Mouse (Mus musculus) spleen, adult 2 months (tissue): Measurements from ENCODE around the gene Bcl2l11. TPM values are rescaled to one million over a fixed set of nuclear protein-coding genes. Genes with fewer than 3 reads are reported as not detected.

ENCODE experiments used
- DNase-seq, 2 experiments: peaks; one replicate each; pipeline versions ENCODE4 v3.0.0 to v3.0.0-alpha.2; 2012 to 2021; ENCODE audit warnings: low spot score in 2 of 2, low read depth in 1 of 2
- H3K27ac ChIP-seq: fragments of 200-500 bp; 2 replicates; pipeline ENCODE4 v1.5.1; 2012; ENCODE audit warnings: low read length, inconsistent platforms; ENCODE audit not compliant: insufficient read depth
- H3K27me3 ChIP-seq: fragments of 200-500 bp; 2 replicates; pipeline ENCODE4 v1.6.1; 2012; ENCODE audit warnings: mild to moderate bottlenecking, moderate library complexity, low read length, inconsistent platforms; ENCODE audit not compliant: control insufficient read depth, insufficient read depth
- H3K36me3 ChIP-seq: fragments of 200-500 bp; 2 replicates; pipeline ENCODE4 v1.6.1; 2012; ENCODE audit warnings: mild to moderate bottlenecking, low read length, inconsistent platforms; ENCODE audit not compliant: control insufficient read depth, insufficient read depth
- H3K4me1 ChIP-seq: fragments of 200-500 bp; 2 replicates; pipeline ENCODE4 v1.6.1; 2011; ENCODE audit warnings: inconsistent platforms; ENCODE audit not compliant: control insufficient read depth, insufficient read depth, insufficient read length
- H3K4me3 ChIP-seq: fragments of 200-500 bp; 2 replicates; pipeline ENCODE4 v1.5.1; 2011; ENCODE audit warnings: mild to moderate bottlenecking, inconsistent platforms; ENCODE audit not compliant: insufficient read depth, insufficient read length; ENCODE audit errors: extremely low read depth
- CTCF ChIP-seq: fragments of 200-500 bp; IDR thresholded peaks from 2 replicates; pipeline ENCODE4 v1.5.1; 2011; ENCODE audit warnings: mild to moderate bottlenecking, inconsistent platforms; ENCODE audit not compliant: insufficient read depth, insufficient read length, insufficient replicate concordance; ENCODE audit errors: extremely low read depth
- POLR2A ChIP-seq: fragments of 200-500 bp; IDR thresholded peaks from 2 replicates; pipeline ENCODE4 v1.6.1; 2011; ENCODE audit warnings: low read depth, low read length, inconsistent platforms
- WGBS: fragments of 180-500 bp; shearing (Covaris S2); methylation state at CpG from one replicate; pipeline ENCODE4 v1.1.7; 2018; 5-methylcytosine and 5-hydroxymethylcytosine counted together
- polyA plus RNA-seq: library from polyadenylated mRNA; depleted of rRNA; stranded (reverse); fragments of >200 nt; gene quantifications from 2 replicates; pipeline ENCODE4 v1.2.3, GENCODE M21; 2012

The Bcl2l11 gene
- polyA plus RNA-seq, 1 experiment, result 21.6 TPM

DNA sequence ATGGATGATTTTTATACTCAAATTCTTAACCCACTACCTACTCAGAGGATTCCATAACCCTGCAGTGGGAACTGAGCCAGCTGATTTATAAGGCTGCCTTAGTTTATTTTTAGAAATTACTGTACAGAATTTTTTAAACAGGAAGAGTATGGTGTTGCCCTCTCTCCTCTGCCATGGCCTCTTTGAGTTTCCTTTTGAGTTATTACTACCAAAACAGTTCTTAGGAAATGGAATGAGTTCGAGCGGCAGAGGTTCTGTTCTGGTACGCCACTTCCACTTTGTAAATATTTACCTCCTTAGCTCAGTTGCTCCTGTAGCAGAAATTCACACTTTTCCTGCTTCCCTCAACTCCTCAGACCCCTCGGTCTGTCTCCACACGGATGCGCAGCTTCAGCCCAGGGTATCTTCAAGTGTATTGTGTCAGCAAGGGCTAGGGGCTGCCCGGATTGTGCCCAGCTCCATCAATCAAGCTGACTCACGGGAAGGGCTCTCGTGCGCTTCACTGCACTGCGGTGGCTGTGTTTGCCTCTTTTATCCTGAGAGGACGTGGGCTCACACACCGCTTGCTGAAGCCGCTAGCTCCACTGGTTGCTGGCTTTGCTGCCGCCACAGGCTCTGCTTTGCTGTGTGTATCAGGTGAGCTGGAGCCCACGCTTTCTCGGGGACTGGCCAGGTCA, 33.0 kb downstream of the Bcl2l11 start:
- Histone ChIP-seq H3K36me3 (peaks cover 10% of the 10 kb centered on the region), H3K27me3 (no peaks in the 10 kb centered on the region), H3K4me3 (no peak overlapping the region), H3K27ac (no peak overlapping the region), H3K4me1 (peaks cover 12% of the 10 kb centered on the region; the same call in 1 of the 2 replicates)
- no peak for TF ChIP-seq POLR2A
- no peak for TF ChIP-seq CTCF
- DNase-seq, result no peak
- WGBS, result 37% methylated on average over 17 of the region's 17 CpGs

- no peak for DNase-seq
- WGBS, result 53% methylated on average over 7 of the region's 7 CpGs
Measured at GRCm38 (mm10) chr2:128159619-128160125, 33.8 kb downstream of the Bcl2l11 start.

DNA sequence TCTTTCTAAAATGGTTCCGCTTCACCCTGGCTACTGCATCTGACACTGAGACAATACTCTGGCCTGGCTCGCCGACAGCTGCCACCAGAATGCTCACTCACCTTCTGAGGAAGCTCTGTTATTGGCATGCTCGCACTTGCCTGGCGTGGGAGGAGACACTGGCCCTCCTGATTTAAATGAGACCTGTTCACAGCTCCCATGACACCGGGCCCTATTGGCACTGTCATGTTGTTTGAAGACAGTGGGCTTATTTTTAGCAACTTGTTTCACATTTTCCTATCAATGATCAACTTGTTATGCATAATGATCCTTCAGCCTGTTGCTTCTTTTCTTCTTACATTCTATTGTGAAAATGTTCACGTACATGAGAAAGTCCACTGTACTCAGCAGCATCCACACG, 37.3 kb downstream of the Bcl2l11 start:
- WGBS, result 84% methylated on average over 8 of the region's 8 CpGs
- DNase-seq, result no peak
- Histone ChIP-seq H3K27ac (no peak overlapping the region), H3K36me3 (peaks cover 9% of the 10 kb centered on the region), H3K27me3 (no peaks in the 10 kb centered on the region), H3K4me3 (no peak overlapping the region), H3K4me1 (peaks cover 5% of the 10 kb centered on the region; the same call in 1 of the 2 replicates)
- TF ChIP-seq CTCF, result no peak
- TF ChIP-seq POLR2A, result no peak

More at GRCm38 (mm10) chr2:128159619-128160125, 33.8 kb downstream of the Bcl2l11 start:
- Histone ChIP-seq H3K27ac (no peak overlapping the region), H3K27me3 (no peaks in the 10 kb centered on the region), H3K4me3 (no peak overlapping the region), H3K36me3 (peaks cover 10% of the 10 kb centered on the region), H3K4me1 (peaks cover 12% of the 10 kb centered on the region; the same call in 1 of the 2 replicates)
- no peak for TF ChIP-seq CTCF
- no peak for TF ChIP-seq POLR2A

DNA sequence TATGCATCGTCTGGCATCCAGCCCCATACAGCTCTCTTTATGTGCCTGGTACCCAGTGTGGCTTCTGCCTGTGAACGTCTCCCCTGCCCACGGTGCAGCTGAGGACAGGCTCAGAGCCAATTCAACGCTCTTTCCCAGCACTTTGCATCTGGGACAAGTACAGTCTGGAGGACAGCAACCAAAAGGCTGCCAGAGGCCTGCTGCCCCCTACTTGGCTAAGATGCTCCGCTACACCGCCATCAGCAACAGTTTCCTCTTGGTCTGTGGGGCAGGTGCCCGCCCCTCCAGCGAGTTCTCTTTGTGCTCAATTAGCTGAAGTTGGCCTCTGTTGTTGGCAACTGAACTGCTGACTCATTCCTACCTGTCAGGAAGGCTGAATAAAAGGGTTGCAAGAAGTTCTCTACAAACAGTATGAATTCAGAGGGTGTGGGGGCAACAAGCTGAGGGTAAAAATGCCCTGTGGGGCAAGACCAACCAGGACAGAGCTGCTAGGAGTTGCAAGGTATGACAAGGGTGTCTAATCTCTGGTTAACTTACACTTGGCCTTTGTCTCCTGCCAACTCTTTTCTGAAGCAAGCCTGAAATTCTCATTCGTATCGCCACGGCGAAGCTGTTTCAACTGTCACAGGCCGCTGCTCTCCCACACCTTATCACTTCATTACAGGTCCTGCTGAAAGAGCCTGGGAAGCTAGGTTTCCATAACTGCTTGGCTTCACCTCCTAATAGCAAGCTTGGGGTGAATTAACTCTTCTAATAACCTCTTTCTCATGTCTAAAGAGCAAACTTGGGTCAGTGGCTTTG, 41.0 kb downstream of the Bcl2l11 start:
- DNase-seq, result no peak
- Histone ChIP-seq H3K4me1 (no peaks in the 10 kb centered on the region; the same call in 1 of the 2 replicates), H3K27me3 (no peaks in the 10 kb centered on the region), H3K4me3 (no peak overlapping the region), H3K27ac (no peak overlapping the region), H3K36me3 (no peaks in the 10 kb centered on the region)
- 67% methylated on average over 13 of the region's 13 CpGs for WGBS
- TF ChIP-seq POLR2A (no peak), CTCF (no peak)

- 81% methylated on average over 12 of the region's 12 CpGs for WGBS
- TF ChIP-seq POLR2A (no peak), CTCF (no peak)
- no peak overlapping the region for H3K27ac ChIP-seq
- H3K4me3 ChIP-seq, result no peak overlapping the region
- no peaks in the 10 kb centered on the region; the same call in 1 of the 2 replicates for H3K4me1 ChIP-seq
- H3K36me3 ChIP-seq, result no peaks in the 10 kb centered on the region
- no peaks in the 10 kb centered on the region for H3K27me3 ChIP-seq
- no peak for DNase-seq
Measured at GRCm38 (mm10) chr2:128167930-128168329, 42.1 kb downstream of the Bcl2l11 start.

DNA sequence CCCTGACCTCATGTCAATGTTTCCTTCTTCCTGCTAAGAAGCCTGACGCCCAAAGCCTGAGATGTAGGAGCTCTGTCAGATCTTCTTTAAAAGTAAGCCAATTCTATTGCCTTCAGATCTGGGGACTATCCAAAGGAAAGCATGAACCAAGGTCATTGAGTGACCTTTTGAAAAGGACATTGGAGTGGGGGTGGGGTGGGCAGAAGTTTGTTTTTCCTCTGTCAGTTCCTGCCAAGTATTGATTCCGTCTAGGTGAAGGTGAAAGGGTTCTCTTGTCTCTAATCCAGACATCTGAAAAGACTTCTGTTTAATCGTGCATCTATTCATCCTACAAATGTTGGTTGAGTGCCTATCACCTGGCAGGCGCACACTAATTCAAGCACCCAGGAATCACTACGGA, 43.6 kb downstream of the Bcl2l11 start:
- Histone ChIP-seq H3K4me1 (no peaks in the 10 kb centered on the region; the same call in 1 of the 2 replicates), H3K27ac (no peak overlapping the region)
- 86% methylated on average over 5 of the region's 5 CpGs for WGBS

More for the DNA sequence above, 43.6 kb downstream of the Bcl2l11 start:
- Histone ChIP-seq H3K27me3 (no peaks in the 10 kb centered on the region), H3K36me3 (no peaks in the 10 kb centered on the region), H3K4me3 (no peak overlapping the region)
- TF ChIP-seq POLR2A, result no peak
- no peak for TF ChIP-seq CTCF
- no peak for DNase-seq
